Mouse (Mus musculus): ENCODE data around the gene Dhh. TPM values are rescaled to one million over a fixed set of nuclear protein-coding genes. Genes with fewer than 3 reads are reported as not detected.

Dhh gene
- 0.09 TPM for polyA plus RNA-seq (2017; shearing (Covaris generic))

DNA sequence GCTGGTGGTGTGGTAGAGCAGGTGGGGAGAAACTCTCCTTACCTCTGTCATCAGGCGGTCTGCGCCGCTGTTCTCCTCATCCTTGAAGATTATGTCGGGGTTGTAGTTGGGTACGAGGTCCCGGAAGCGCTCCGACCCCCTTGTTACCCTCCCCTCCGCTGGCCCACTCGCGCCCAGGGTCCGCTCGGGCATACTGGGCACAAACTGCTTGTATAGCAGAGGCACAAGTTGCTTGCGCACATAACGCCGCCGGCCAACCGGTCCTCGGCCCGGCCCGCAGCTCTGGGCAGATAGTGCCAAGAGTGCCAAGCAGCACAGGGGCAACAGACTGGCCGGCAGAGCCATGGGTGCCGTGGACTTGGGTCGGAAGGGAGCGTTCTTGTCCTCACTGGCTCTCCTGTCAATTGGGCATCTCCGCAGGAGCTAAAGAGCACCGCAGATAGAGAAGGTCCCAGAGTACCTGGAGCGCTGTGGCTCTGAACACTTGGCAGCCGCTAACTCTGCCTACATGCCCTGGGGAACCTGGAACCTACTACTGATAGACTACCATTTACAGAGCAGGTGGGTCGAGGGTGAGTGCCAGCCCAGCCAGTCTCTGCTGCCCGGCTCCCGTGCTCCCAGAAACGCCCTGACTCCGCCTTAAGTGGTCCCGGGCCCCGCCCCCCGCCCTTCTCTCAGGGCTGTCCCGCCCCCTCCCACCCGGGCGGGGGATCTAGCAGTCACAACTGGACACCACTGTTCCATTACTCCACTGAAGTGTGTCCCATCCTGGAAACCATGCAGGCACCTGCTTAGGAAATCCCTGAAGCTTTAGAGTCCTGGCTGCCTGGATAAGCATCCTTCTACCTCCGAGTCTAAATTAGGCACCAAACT lies at the start of gene Dhh:
Gene Dhh (minus strand): TSS at position 613 of the 873 bp plus-strand sequence.

DNA sequence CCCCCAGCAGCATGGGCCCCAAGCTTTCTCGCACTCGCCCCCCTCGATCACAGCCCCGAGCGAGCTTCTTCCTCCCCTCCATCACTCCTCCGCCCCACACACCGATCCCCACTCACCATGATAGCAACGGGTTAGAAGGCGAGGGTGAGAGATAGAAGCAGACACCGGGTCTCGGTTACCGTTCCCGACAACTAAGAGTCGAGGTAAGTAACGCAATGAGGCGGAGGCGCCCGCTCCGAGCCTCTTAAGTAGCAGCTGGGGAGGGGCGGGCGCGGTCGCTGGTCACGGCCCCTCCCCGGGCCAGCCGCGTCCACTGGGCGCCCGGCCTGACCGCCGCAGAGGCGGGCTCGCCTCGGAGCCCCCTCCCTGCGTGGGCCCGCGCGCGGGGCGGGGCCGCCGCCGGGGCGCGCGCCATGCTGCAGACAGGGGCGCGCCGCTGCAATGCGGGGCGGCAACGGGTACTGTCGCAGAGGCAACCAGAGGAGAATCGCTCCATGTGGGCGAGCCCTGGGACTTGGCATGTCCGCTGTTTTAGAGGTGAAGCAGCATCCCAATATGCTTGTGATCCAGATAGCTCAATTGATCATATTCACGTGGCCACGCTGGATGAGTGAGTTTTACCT lies 36.0 kb upstream of the Dhh start, which contains the start of gene Tuba1b:
Gene Tuba1b (minus strand): TSS at position 349 of the 623 bp plus-strand sequence.

DNA sequence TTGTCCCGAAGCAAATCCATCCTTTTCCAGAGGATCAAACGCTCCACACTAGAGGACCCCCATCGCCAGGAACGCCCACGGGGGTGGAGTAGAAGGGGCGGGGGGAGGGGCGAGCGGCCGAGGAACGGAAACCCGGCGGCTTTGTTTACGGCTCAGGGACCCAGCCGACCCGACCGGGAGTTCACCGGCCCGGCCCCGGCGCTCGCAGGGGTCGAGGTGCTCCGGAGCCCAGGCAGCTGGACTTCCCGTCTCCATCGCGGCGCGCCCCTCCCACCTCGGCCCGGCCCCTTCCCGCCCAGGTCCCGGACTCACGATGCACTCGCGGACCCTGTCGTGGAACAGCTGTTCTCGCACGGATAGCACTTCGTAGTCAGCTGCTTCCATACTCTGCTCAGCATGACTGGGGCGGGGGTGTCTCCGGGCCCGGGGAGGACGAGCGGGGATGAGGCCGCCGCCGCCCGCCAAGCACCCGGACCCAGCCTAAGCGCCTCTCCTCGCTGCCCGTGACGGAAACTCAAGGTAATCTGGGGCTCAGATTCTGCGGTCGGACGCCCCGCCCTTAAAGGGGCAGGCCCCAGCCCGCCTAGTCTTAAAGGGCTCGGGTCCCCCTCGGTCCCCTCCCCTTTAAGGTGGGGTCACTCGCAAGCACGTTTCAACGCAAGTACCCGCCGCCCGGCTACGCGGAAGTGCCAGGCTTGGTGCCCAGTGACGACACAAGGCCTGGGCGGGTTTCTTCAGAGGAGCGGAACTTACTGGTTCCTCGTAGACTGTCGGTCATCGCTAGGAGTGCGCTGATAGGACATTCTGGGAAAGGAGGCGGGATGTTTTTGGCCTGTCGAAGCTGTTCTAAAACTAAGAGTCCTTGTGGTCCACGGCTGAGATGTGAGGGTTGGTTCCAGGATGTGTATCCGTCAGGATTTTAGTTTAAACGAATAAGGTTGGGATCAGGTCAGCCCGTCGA lies 19.5 kb upstream of the Dhh start, which contains the start of gene Lmbr1l:
Gene Lmbr1l (minus strand): TSS at position 694 of the 961 bp plus-strand sequence.

DNA sequence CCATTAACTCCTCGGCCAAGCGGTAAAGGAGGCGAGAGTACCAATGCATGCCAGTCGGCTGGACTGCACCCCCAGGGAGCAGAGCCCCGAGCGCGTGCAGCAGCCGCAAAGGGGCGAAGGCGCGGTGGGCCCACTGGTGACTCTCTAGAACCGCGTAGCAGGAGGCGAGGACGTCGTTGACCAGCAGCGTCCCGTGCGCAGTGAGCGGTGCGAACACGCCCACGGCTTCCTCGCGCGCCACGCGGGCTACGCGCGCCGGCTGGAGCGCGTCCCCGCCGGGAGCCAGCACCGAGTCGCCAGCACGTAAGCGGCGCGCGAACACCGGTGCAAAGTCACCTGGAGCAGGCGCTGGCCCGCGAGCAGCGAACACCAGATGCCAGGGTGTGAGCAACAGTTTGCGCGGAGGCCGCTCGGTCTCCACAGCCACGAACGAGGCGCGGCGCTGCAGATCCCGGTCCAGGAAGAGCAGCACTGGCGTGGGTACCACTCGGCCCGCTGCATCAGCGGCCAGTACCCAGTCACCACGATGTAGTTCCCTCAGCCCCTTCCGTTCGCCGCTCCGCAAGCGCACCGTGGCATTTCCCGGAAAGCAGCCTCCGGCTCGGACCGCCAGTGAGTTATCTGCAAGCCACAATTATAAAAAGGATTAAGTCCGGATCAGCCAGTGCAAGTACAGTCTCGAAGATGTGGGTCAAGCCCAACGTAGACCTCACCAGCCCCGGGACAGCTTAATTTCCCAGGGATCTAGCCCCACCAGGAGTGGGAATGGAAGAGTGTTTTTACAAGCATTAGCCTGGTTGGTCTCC lies 4.2 kb downstream of the Dhh start, which contains the start of gene Rhebl1:
Gene Rhebl1 (minus strand): TSS at position 601 of the 806 bp plus-strand sequence.

DNA sequence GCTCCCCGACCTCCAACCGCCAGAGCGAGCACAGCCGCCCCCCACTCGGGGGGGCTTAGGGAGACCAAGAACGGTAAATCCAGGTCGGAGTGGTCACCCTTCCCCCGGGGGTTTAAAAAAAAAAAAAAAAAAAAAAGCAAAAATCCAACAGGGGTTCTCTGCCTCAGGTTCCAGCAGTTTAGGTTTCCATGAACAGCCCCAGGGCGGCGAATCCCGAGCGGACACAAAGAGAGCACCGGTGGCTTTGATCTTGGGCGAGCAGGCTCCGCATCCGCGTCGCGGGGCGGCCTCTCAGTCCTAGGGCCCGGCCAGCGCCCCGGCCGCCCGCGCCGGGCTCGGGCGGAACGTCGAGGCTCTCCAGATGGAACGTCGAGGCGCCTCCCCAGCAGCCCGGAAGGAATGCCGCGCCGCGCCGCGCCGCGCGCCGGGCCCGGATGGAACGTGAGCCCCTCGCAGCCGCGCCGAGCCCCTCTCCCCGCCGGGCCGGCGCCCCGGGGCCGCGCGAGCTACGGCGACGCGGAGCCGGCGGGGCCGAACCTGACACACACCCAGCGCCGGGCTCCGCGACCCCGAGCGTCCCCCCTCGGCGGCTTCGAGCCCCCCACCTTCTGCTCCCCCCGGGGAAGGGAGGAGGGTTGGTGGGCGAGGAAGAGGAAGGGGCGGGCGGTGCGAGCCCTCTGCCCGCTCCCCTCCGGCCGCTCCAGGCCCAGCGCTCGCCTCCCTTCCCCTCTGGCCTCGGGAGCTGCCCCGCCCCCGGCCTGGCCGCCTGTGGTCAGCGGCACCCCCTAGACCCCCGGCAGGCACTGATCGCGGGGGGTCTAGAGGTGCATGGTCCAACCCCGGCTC lies 27.0 kb downstream of the Dhh start, which contains the start of gene Kmt2d:
Gene Kmt2d (minus strand): TSS at position 135 of the 846 bp plus-strand sequence.

Other genes starting within 250 kb of the Dhh start
- 32.3 TPM for gene Ddx23, start 235.6 kb downstream of the Dhh start, polyA plus RNA-seq (2017; shearing (Covaris generic))
- gene Rnd1, start 221.1 kb downstream of the Dhh start, polyA plus RNA-seq (2017; shearing (Covaris generic)): 1.6 TPM
- gene Ccdc65, start 190.3 kb downstream of the Dhh start, polyA plus RNA-seq (2017; shearing (Covaris generic)): not detected
- gene Fkbp11, start 170.3 kb downstream of the Dhh start, polyA plus RNA-seq (2017; shearing (Covaris generic)): 0.24 TPM
- 35.9 TPM for gene Arf3, start 135.3 kb downstream of the Dhh start, polyA plus RNA-seq (2017; shearing (Covaris generic))
- gene Wnt10b, start 120.4 kb downstream of the Dhh start, polyA plus RNA-seq (2017; shearing (Covaris generic)): not detected
- gene Wnt1, start 108.7 kb downstream of the Dhh start, polyA plus RNA-seq (2017; shearing (Covaris generic)): not detected
- gene Ddn, start 89.0 kb downstream of the Dhh start, polyA plus RNA-seq (2017; shearing (Covaris generic)): not detected
- 156 TPM for gene Prkag1, start 67.0 kb downstream of the Dhh start, polyA plus RNA-seq (2017; shearing (Covaris generic))
- gene Kmt2d, start 27.3 kb downstream of the Dhh start, polyA plus RNA-seq (2017; shearing (Covaris generic)): 26.5 TPM
- gene Rhebl1, start 4.0 kb downstream of the Dhh start, polyA plus RNA-seq (2017; shearing (Covaris generic)): 23.2 TPM
- 82.5 TPM for gene Lmbr1l, start 19.7 kb upstream of the Dhh start, polyA plus RNA-seq (2017; shearing (Covaris generic))
- 486 TPM for gene Tuba1b, start 36.0 kb upstream of the Dhh start, polyA plus RNA-seq (2017; shearing (Covaris generic))
- gene Gm49450, start 55.0 kb upstream of the Dhh start, polyA plus RNA-seq (2017; shearing (Covaris generic)): not detected
- gene Tuba1a, start 55.2 kb upstream of the Dhh start, polyA plus RNA-seq (2017; shearing (Covaris generic)): 212 TPM
- 75.2 TPM for gene Tuba1c, start 131.4 kb upstream of the Dhh start, polyA plus RNA-seq (2017; shearing (Covaris generic))
- gene Prph, start 156.6 kb upstream of the Dhh start, polyA plus RNA-seq (2017; shearing (Covaris generic)): not detected
- 0.81 TPM for gene Troap, start 176.0 kb upstream of the Dhh start, polyA plus RNA-seq (2017; shearing (Covaris generic))
- not detected for gene C1ql4, start 189.3 kb upstream of the Dhh start, polyA plus RNA-seq (2017; shearing (Covaris generic))
- not detected for gene Dnajc22, start 194.6 kb upstream of the Dhh start, polyA plus RNA-seq (2017; shearing (Covaris generic))
- gene Spats2, start 227.4 kb upstream of the Dhh start, polyA plus RNA-seq (2017; shearing (Covaris generic)): 0.14 TPM

All from CD4-positive, CD25-positive, alpha-beta regulatory T cell, adult 9 weeks (primary cell).